Mouse (Mus musculus) right cerebral cortex, postnatal 10 days (tissue): Measurements from ENCODE around the gene Zmiz1.

Experiments
- DNase-seq, 2 experiments: peaks; one replicate each; pipeline ENCODE4 v3.0.0; 2021; ENCODE audit warnings: low spot score in 2 of 2

The Zmiz1 gene

DNA sequence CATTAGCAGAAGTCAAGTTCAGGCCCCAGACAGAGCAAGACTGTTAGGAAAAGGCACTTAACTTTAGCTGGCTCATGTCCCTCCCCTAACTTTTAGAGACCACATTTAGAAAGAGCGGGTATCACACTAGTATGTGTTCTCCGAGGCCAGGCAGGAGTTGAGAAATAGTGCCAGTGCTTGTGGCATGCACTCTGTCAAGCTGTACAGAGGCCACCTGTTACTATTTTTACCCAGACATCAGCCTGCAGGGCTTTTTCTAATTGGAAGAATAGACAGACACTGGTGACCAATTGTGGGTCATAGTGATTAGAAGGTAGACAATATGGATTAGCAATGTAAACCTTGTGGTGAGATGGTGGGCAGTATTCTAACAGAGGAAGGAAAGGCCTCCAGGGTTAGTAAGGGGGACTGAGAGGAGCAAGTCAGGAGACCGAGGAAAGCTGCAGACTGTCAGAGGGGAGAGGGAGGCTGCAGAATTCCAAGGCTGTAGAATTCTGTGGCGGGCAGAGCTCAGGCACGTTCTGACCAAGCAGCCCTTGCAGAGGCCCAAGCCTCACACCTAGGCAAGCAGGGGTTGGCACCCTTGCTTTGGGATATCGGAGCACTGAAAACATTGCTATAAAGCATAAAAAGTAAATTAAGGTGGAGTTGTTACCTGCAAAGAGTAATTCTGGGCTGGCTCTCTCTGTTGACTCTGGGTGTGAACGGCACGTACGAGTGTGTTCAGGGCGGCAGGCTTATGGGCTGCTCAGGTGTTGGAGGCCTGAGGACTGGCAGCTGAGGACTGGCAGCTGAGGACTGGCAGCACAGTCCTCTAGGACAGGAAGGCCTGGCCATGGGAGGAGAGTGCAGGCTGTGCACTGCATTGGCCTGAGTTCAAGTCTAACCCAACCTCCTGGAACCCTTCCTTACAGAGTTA, 228.3 kb downstream of the Zmiz1 start:
- DNase-seq: no peak

DNA sequence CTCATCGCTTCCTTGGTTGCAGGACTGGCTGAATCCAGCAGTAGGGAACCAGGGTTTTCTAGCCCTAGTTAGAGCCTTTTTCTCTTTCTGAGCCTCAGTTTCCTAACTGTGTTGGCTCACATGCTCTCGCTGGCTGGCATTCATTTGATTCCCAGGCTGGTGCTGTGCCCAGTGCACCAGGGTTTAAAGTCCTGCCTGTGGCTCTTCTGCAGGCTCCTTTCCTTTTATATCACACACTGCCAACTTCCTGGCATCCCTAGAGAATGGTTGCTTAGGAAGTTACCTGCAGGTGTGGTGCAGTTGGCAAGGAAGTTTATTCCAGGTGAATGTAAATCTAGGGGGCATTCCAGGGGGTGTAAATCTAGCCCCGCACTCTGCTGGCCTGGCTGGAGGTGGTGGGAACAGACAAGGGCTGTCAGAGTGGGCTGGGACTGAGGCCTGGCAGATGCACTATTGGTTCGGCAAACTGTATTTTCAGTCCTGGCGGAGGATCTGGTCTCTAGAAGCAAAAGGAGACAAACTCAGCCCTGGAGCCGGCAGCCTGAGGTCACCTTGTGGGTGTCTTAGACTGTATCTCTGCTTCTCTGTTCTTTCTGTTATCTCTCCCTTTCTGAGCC, 234.4 kb downstream of the Zmiz1 start:
- DNase-seq: no peak

DNA sequence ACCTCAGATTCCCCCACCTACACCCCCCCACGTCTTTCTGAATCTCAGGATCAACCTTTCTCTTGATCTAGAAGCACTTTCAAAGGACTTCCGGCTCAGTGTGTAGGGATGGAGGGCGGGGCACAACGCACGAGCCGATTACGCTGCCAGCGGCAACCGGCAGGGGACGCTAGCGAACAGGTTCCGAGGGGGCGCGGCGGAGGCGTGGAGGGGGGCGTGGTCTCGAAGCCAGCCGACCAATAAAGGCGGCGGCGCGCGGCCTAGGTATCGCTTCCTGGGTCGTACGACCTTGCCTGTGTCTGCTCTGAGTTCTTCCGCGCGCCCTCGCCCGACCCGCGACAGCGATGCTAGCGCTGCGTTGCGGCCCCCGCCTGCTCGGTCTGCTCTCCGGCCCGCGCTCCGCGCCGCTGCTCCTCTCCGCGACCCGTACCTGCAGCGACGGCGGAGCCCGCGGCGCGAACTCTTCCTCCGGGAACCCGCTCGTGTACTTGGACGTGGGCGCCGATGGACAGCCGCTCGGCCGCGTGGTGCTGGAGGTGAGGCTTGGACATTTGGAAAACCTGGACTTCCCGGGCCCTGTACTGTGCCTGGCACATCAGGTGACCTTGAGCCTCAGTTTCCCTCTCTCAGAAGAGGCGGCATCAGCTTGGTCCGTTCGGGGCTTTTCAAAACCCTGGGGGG, 235.0 kb downstream of the Zmiz1 start, which contains the start of gene Ppif:
Gene Ppif, plus strand, starts transcription at position 267 of the 681 bp plus-strand sequence.
- peak; percentile 97 for DNase-seq

DNA sequence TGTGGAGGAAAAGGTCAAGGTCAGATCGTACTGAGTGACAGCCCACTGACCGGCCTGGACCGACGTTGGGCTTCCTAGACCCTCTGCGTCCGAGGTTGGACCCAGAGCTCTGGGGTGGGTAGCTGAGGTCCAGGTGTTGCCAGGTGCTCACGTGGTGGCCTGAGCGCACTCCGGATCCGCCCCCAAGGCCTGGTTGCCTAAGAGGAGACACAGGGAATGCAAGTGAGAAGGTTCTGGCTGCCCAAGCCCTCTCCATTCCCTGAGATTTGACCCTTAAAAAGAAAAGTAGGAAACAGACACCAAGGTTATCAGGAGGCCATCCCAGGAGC, 235.5 kb downstream of the Zmiz1 start:
- no peak for DNase-seq

DNA sequence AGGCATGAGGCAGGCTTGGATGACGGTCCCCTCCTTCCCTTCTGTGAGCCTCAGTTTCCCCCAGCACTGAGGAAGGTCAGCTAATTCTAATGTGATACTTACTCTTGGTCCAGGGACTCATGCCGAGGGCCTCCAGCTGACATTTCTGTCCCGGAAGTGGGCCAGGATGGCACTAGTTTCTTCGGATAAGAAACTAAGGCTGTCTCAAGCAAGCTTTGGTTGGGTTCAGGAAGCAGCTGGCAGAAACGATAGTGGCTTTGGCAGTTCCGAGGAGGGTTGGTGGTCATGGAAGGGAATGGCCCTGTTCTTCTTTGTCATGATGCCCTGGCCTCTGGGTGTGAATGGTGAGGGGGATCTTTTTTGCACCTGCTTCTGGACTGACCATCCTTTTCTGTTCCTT, 236.1 kb downstream of the Zmiz1 start:
- DNase-seq: no peak

DNA sequence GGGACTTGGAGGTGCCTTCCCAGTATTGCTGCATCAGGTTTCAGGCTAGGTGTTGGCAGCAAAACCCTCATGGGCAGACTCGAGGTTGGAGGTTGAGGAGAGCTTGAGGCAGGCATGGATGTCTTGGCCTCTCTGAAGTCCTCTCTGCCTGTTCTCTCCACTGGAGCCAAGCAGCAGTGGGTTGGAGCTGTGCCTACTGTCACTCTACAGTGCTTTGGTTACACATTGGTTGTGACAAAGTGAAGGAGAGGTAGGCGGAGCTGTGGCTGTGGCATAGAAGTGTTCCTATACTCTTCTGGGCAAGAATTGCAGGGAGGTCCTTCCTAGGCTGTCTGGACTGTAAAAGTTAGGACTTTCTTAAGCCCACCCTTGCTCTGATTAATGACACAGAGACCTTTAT, 237.4 kb downstream of the Zmiz1 start:
- no peak for DNase-seq

DNA sequence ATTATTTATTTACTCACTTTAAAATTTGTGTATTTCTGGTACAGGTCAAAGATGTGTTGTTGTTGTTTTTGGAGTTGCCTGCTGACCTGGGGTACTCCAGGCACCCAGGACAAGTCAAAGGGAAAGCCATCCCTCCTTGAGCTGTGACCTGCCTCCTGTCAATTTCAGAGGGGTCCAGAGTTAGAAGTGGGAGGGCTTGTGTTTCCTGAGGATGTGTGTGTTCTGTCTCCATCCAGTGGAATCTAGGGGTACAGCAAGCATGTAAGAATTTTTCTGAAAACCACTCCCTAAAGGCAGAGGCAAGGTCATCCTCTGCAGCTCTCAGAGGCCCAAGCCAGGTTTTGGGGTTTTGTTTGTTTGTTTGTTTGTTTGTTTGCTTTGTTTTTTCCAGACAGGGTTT, 243.0 kb downstream of the Zmiz1 start:
- DNase-seq: peak in 1 of 2 experiments; percentile 50

DNA sequence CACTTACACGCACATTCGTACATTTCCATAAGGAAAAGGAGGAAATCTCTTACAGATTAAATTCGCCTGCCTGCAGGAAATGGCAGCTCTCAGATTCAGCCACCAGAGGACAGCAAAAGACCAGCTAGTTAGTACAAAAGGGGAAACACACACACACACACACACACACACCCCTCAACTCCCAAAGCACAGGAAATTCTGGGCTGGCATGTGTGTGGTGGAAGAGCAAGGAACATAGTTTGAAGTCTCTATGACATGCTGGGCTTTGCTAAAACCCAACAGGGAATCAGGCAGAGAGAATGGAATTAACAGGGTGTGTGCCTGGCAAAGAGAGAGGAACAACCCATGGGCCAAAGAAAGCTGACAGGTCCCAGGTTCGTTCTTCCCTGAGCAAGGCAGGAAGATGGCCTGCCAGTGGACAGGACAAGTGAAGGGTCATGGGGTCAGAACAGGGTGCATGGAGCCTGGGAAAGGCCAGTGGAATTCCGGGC, 248.8 kb downstream of the Zmiz1 start:
- DNase-seq: peak; percentile 86

DNA sequence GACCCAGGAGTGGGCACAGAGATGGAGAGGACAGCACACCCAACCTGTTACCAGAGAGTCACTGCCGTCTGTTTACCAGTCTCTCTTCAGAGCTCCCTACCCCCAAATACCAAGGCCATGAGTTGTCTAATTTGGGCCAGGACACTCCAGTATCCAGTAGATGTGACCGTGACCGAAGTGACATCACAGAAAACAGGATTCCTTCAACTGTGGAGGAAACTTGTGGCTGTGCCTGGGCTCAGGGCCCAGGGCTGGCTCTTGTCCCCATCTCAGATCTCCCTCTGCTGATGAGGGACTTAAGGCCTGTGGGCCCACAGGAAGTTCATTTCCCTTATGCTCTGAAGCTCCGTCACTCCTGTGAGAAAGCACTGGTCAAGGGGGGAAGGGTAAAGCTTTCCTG, 249.5 kb downstream of the Zmiz1 start:
- no peak for DNase-seq

DNA sequence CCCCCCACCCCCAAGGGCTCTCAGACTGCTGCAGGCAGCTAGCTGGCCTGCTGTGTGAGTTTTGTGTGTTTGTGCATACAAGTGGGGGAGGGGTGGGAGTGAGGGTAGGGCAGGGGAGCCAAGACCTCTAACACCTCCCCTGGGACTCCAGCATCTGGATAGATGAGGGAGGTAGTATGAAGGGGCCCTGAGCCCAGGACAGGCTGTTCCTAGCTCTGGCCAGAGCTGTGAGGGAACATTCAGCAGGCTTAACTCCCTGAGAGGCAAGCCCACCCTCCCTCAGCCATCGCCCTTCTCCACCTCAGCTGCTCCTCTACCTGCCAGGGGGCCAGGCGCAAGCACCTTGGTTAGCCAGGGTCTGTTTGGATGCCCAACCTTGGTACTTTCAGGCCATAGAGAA, 249.9 kb downstream of the Zmiz1 start:
- no peak for DNase-seq

DNA sequence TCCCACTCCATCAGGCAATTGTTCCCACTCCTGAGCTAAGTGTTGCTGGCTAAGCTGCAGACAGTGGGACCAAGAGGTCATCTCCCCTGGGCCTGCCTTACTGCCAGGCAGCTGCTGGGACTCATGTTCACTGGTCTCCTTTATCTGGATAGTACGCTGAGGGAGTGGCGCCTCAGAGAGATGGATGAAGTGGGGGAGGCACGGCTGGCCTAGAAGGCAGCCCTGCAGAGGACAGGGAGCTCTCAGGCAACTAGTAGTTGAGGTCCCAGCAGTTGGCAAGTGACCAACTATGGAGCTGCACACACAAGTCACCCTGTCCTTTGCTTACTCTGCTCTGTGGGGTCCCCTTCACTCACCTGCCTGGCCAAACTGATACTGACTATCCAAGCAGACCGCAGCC, 251.1 kb downstream of the Zmiz1 start:
- no peak for DNase-seq

DNA sequence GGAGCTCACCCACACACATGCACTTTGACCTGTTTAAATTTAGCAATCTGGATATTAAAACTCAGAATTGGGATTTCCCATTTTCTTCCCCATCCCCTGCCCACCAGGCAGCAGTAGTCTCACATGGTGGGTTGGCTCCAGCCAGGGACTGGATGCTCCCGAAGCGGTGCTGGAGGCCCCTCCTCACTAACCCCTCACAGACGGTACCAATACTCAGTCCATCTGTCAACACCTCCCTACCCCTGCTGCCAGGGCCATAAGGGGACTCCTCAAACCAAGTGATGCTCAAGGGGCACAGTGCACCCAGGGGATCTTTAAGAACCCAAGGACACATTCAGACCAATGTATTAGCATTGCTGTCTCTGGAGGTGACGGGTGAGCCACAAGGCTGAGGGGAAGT, 251.7 kb downstream of the Zmiz1 start:
- DNase-seq: no peak

DNA sequence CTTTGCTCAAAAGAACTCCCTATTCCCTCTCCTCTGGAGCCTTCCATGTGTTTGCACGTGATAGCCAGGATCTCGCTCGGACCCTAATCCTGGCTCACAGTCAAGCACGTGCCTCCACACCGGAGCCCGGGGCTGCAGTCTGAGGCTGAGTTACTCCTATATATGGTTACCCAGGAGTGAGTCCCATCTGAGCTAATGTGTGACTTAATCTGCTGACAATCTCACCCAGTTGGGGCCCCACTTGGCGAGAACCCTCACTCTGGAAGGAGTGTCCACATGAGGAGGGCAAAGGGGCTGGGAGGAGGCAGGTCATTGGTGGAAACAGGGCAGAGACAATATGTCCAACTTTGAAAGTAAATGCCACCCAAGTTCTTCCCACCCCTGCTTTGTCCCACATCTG, 252.2 kb downstream of the Zmiz1 start:
- DNase-seq: no peak

DNA sequence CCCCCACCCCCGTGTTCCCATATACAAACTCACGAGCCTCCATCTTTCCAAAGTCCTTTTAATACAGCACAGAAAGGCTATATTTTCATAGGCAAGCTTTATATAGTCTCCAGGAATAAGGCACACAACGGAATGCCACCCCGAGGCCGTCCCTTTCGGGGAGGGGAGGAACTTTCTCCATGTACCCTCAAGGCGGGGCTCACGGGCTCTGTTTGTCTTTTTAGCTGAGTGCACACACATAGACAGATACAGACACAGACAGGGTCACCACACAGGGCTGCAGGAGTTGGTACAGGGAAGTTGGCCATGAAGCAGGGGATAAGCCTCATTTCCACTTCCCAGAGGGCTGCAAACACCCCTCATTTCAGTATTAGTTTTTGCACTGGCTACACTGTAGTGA, 252.6 kb downstream of the Zmiz1 start:
- DNase-seq: no peak

DNA sequence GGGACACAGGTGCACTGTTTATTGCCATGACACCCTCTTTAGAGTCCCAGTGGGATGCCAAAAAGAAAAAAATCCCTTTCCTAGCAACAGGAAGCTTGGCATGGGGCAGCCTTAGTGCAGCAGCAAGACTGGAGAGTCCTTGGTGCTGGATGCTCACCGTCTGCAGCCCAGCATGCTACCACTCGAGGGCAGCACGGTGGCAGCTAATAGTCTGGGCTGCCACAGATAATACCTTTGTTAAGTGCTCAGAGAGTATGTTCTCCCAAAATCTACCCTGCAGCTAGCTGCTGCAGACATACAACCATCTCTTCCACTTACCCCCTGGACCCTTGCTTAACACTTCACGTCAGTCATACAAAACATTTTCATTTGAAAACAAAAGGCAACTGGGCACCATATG, 254.5 kb downstream of the Zmiz1 start:
- peak; percentile 64 to 72 for DNase-seq
